Mouse (Mus musculus) heart, adult 8-10 months (tissue): ENCODE measurements around the gene Gtpbp2. TPM values are rescaled to one million over a fixed set of nuclear protein-coding genes. Genes with fewer than 3 reads are reported as not detected.
A peak's percentile ranks its signal among the peaks of the same experiment; 100 is the strongest.

Experiments used
- DNase-seq: peaks from one replicate; pipeline ENCODE4 v3.0.0; 2022; ENCODE audit warnings: low spot score
- total RNA-seq, 4 experiments: library from RNA; stranded (reverse); gene quantifications; 2 replicates each; pipeline ENCODE4 v1.2.4; 2022

The Gtpbp2 gene
- total RNA-seq, 4 experiments from 2014 or later, result 55.8 to 74.5 (median 59.0) TPM

- DNase-seq, result peak; percentile 16
Observed at GRCm38 (mm10) chr17:46203078-46203477, 42.2 kb downstream of the Gtpbp2 start.

- no peak for DNase-seq
Observed at GRCm38 (mm10) chr17:46206676-46207075, 45.8 kb downstream of the Gtpbp2 start.

GRCm38 (mm10) chr17:46210550-46210949, 49.7 kb downstream of the Gtpbp2 start:
- DNase-seq, result no peak

Other genes starting within 250 kb of the Gtpbp2 start
- 100 to 1,000 TPM; 195 to 267 (median 235) TPM for gene Vegfa, start 128.7 kb upstream of the Gtpbp2 start, total RNA-seq
- gene Mrps18a, start 50.0 kb upstream of the Gtpbp2 start, total RNA-seq, result 100 to 1,000 TPM; 144 to 157 (median 149) TPM
- gene Rsph9, start 16.8 kb upstream of the Gtpbp2 start, total RNA-seq, result under 1 TPM; 0.57 to 0.97 (median 0.84) TPM
- 10 to 100 TPM; 19.2 to 27.4 (median 21.6) TPM for gene Mad2l1bp, start 7.5 kb upstream of the Gtpbp2 start, total RNA-seq
- 1 to 10 TPM; 7.2 to 9.0 (median 8.5) TPM for gene Polh, start 41.6 kb downstream of the Gtpbp2 start, total RNA-seq
- 10 to 100 TPM; 20.0 to 23.2 (median 21.6) TPM for gene Xpo5, start 41.8 kb downstream of the Gtpbp2 start, total RNA-seq
- 10 to 100 TPM; 20.4 to 25.6 (median 22.7) TPM for gene Polr1c, start 87.0 kb downstream of the Gtpbp2 start, total RNA-seq
- gene Yipf3, start 87.0 kb downstream of the Gtpbp2 start, total RNA-seq, result 10 to 100 TPM; 82.2 to 91.1 (median 85.5) TPM
- under 1 TPM in 2 of 4 experiments, not detected in 2; 0.12 to 0.14 TPM for gene Lrrc73, start 92.5 kb downstream of the Gtpbp2 start, total RNA-seq
- 10 to 100 TPM; 26.0 to 39.5 (median 35.6) TPM for gene Tjap1, start 122.0 kb downstream of the Gtpbp2 start, total RNA-seq
- under 1 TPM in 2 of 4 experiments, not detected in 2; 0.14 to 0.53 TPM for gene Dlk2, start 136.4 kb downstream of the Gtpbp2 start, total RNA-seq
- gene Abcc10, start 167.3 kb downstream of the Gtpbp2 start, total RNA-seq, result 1 to 10 TPM; 3.2 to 5.2 (median 4.1) TPM
- 10 to 100 TPM; 15.2 to 21.6 (median 17.2) TPM for gene Zfp318, start 222.7 kb downstream of the Gtpbp2 start, total RNA-seq